Mouse (Mus musculus): Measurements from ENCODE around the gene Rarg.

Rarg gene

DNA sequence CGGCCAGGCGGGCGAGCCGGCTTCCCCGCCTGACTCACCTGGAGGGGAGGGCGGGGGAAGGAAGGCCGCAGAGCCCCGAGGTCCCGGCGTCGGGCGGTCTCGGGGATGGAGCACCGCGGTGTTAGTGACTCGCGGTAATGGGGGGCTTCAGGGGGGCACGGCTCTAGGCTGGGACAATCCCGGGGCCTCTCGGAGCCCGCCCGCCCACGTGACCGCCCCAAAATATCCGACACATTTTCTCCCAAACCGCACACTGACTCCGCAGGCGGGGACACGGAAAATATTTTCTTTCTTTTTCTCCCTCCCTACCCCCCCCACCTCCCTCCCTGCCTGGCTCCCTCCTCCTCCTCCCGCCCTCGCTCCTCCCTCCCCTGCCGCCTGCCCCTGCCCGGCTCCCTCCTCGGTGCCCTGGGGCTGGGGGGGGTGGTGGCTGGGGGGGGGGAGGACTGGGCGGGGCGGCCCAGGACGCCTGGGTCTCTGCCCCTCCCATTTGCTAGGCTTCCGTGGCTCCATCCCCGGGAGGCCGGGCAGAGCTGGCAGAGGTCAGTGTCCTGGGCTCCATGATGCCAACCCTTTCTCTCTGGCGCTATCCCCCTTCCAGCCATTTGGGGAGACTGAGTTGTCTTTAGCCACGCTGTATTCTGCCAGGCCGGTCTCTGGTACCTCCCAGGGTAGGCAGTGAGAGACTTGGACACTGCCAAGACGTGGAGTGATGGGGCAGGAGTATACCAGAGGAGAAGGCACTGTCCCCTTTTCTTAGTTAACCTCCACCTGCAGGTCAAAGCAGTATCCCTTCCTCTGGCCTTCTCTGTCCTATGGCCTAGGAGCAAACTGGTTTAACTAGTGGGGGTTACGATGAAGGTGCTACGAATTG is at the start of gene Rarg:
Gene Rarg, minus strand, starts transcription at position 316 of the 874 bp plus-strand sequence.
- peak; percentile 66 for DNase-seq

DNA sequence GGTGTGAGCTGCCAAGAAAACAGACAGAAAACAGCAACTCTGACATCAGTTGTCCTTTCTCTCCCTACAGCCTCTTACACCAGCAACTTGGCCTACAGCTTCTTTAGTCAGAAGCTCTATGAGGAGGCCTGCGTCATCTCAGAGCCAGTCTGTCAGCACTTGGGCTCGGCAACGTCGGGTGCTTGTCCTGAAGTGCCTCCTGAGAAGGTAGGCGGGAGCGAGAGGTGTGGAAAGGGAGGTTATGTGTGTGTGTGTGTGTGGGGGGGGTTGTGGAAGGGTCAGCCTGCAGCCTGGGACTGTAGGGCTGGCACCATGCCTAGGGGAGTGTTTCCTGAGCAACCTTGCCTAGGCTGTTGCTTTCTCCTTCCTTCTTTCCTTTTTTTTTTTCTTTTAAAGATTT is 45.2 kb upstream of the Rarg start:
- no peak for DNase-seq

DNA sequence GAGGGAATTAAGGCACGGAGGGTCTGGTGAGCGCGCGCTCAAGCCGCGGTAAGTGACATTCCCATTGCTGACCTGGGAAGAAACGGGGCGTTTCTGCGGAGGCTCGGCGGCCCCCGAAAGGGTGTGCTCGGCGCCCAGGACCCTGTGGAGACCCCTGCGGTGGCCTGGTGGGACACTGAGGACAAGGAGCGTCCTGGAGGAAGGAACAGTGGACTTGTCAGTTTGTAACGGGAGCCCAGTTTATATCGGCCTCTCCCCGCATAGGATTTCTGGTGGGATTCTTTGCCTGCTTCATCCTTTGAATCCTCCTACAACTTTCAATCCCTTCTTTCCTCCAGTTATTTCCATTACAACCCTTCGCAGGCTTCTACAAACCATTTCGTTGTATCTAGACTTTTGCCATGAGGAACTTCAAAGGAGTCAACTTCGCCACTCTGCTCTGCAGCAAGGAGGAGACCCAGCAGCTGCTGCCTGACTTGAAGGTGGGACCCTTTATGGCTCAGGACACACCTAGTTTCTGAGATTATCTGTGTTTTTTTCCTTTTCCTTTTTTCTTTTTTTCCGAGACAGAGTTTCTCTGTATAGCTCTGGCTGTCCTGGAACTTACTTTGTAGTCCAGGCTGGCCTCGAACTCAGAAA is 39.2 kb upstream of the Rarg start:
- DNase-seq, result no peak

DNA sequence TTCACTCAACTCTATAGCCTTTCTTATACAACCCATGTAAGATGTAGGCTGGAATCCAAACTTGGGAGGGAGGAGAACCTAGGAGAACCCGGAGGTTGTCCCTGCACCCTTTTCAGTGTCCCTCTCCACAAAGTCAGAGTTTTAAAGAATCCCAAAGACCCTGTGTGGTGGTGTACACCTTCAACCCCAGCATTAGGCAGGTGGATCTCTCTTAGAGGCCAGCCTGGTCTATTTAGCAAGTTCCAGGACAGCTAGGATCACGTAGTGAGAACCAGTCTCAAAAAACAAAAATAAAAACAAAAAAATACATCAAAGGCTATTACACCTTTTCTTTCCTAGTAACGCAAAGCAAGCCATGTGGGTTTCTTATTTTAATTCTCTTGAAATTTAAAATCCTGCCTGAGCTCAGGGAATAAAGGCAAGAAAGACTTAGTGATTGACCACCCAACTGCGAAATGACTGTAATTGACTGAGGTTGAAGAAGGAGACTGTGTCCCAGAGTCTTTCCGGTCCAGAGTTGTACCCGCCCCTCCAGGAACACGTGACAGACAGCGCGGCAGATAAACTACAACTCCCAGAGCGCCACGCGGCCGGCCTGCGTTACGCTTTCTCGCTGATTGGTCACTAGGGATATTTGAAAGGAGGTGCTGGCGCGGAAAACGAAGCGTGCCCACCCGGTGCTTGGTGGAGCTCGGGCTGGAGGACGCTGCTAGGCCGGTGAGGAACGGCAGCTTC is 38.5 kb upstream of the Rarg start, which contains the start of gene Espl1:
Gene Espl1, plus strand, starts transcription at position 634 of the 735 bp plus-strand sequence.
- DNase-seq, result peak; percentile 97

DNA sequence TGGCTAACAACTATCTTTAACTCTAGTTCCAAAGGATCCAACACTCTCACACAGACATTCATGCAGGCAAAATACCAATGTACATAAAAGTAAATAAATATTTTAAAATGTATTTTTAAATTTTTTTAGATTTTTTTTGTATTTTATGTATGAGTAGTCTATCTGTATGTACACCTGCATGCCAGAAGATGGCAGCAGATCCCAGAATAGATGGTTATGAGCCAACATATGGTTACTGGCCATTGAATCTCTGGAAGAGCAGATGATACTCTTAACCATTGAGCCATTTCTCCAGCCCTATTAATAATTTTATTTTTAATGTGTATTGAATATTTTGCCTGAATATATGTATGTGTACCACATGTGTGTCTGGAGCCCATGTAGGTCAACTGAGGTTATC is 30.1 kb upstream of the Rarg start:
- DNase-seq, result peak; percentile 64

DNA sequence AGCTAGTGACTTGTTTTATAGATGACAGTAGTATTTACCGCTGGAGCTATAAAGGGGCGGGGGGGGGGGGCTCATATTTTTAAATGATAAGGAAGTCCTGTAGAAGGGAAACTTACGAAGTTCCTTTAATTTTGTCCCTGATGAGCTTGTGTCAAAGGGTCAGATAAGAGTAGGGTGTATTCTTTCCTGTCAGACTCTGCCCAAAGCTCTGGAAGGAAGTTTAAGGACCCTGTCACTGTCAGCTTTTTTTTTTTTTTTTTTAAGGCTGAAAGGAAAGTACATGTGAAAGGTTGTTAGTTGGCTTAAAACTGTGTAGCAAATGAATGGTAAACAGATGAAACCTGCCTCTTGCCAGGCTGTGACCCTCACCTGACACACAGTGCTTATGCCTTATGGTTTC is 26.3 kb upstream of the Rarg start:
- no peak for DNase-seq

DNA sequence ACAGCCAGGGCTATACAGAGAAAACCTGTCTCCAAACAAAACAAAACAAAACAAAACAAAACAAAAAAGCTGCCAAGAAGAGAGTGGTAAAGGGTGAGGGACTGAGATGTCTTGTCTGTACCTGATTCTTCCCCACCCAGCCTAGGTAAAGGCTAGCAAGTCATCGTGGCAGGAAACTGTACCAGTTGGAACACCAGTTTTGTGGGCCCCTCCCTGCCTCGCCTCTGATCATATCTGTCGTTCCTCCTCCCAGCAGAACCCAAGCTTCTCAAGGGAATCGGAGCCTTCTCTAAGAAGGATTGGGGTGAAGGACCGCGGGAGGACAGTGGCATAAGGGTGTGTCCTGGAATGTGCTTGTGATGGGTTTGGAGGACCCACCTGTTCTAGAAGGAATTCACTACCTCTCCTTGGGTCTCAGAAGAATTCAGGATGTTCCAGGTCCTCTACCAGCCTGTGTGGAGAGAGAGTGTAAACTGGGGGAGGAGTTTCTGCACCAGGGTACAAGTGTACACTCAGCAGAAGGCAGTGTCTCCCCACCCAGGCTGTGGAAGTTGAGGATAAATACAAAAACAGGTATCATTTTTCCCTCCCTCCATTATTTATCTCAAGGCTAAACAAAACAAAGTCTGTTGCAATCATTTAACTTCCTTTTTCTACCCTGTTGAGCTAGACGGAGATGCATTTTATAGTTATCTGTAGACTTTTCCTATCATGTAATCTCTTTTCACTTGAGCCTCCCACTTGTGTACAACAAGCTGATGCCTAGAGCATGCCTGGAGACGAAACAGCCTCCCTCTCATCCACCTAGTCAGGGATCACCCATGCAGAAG is 25.4 kb upstream of the Rarg start:
- DNase-seq, result no peak

DNA sequence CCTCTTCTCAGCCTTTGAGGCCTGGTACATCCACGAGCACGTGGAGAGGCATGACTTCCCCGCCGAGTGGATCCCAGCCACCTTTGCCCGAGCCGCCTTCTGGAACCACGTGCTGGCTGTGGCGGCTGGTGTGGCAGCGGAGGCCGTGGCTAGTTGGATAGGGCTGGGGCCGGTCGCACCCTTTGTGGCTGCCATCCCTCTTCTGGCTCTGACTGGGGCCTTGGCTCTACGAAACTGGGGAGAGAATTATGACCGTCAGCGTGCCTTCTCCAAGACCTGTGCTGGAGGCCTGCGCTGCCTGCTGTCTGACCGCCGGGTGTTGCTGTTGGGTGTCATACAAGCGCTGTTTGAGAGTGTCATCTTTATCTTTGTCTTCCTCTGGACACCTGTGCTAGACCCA is 23.3 kb upstream of the Rarg start:
- DNase-seq, result no peak

DNA sequence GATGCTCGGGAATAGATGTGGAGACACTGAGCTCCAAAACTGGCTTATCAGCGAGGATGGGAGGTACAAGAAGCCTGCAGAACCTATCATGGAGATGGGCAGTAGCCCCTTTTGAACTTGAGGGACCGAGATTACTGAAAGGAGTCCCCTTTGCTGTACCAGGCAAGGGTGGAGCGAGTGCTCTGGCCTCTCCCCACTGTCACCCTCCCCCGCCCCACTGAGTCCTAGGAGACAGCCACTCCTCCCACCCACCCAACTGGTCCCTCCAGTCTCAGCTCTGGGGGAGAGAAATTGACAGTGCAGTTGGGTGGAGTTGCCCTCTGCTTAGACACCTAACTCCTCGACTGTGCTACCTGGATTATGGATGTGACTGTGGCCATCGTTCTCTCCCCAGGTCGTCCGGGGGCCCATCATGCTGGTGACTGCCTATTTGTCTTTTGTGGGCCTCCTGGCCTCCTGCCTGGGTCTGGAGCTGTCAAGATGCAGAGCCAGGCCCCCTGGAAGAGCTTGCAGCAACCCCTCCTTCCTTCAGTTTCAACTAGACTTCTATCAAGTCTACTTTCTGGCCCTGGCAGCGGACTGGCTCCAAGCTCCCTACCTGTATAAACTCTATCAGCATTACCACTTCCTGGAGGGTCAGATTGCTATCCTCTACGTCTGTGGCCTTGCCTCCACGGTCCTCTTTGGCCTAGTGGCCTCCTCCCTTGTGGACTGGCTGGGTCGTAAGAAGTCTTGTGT is 22.6 kb upstream of the Rarg start:
- DNase-seq, result no peak

DNA sequence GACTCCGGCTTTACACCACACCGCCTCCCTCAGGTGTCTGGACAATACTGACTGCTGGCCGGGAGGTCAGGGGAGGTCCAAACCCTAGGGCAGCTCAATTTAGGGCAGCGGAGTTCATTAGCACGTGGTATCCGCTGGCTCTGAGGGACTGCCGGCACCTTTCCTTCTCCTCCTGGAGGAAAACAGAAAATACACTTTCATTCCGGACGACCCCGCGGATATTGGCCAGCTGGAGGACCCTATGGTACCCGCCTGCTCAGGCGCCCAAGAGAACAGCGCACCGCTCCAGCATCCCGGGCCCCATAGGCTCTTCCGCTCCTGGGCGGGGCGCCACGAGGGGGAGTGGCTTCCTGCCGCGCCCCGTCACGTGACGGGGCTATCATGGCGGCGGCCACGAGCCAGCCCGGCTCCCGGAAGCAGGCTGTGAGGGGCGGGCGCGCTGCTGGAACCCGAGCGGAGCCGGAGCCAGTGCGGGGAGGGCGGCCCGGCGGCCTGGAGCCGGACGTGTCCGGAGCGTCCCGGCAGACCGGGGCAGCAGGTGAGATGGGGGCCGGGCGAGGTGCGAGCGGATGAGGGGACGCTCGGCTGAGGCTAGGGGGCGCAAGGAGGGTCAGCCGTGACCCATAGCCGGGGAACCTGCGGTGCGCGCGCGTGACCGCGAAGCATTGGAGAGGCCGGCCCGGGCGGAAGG is 21.9 kb upstream of the Rarg start, which contains the start of gene Mfsd5:
Gene Mfsd5, plus strand, starts transcription at position 363 of the 691 bp plus-strand sequence.
- peak; percentile 96 for DNase-seq

DNA sequence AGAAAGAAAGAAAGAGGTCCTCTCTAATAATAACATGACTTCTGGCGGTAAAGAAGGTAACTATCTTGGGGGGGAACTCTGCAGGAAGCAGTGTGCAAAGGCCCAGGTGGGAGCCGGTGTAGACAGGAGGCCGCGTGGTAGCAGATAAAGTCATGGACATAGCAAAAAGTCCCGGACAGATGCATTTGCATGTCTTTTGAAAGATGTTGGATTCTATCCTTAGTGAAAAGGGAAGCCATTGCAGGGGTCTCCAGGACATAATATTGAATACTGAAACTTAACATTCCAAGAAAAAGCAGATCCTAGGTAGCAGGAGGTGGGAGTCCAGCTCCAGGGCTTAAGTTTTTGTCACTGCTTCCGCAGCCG is 21.4 kb upstream of the Rarg start:
- DNase-seq, result no peak

DNA sequence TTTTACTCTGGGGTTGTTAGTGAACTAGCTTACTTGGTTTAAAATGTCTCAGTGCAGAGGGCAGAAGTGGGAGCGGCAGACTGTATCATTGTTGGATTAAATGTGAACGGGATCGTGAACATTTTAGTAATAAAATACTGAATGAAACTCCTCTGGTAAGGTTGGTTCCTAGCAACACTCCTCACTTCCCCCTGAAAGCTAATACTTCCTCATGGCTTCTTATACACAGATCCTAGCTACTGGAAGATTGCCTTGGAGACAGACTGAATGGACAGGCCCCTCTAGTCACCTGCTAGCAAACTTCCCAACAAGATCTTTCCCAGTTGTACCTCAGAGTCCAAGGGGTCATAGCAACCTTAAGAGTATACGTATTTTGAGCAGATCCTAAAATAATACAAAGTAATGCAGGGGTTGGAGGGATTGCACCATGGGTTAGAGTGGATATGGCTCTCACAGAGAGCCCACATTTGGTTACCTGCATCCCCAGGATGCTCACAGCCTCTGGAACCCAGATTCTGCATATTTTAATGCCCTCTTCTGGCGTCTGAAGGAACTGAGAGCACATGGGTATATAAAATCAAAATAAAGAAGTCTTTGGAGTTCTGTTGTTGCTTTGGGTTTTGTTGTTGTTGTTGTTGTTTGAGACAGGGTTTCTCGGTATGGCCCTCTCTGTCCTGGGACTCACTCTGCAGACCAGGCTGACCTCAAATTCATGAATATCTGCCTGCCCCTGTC is 16.8 kb upstream of the Rarg start:
- no peak for DNase-seq

DNA sequence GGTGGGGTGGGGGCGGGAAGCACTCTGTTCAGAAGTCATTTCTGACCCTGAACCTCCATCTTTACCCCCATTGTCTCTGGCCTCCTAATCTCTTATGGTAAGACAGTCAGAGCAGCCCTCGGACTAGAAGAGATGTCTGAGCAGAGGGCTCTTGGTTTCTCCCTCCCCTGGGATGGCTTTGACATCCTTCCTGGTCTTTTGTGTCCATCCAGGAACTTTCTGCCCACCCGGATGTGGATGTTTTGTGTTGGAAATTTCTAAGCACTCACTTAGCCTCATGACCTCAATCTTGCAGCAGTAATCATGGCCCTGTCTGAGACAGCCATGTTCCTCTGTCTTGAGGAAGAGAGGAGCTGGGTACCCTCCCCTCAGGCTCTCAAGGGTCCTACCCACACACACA is 14.1 kb upstream of the Rarg start:
- DNase-seq, result peak; percentile 20

DNA sequence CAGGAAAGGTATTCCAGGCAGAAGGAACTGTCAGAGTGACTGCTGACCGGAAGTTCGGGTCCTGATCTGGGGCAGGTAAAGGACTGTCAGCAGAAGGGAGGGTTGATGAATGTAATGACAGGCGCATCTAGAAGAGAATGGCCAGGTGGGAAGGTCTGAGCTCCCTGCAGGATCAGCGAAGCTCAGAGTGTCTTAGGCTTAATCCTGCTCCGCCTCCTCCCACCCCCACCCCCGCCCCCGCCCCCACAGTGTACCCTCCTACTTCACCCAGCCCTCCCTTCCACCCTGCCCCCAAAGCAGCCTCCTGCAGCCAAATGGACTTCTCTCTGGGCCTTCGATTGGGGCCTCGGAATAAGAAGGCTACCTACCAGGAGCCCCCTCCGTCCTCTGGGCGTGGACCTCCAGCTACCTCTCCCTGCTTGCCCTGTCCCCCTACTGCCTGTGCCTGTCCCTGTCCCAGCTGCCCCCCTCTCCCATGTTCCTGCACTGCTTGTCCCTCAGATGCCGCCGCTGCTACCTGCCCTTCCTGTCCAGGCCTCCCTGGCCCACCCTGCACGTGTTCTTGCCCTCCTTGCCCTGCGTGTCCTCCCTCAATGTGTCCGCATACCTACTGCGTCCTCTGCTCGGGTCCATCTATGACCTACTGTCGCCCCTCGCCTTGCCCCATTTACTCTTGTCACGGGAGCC is 13.1 kb upstream of the Rarg start, which contains the start of gene Gm9918:
Gene Gm9918, plus strand, starts transcription at position 290 of the 687 bp plus-strand sequence.
- DNase-seq, result peak; percentile 21

DNA sequence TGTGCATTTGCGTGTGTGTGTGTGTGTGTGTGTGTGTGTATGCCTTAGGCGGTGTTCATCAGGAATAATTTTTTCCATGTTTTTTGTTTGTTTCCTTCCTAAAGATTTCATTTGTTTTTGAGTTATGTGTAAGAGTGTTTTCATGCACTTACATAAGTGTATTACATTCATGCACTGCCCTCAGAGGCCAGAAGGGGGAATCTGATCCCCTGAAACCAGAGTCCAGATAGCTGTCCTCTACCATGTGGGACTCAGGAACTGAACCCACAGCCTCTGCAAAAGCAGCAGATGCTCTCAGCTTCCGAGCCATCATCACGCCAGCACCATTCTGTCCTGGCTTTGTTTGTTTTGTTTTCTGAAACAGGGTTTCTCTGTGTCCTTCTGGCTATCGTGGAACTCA is 8.2 kb upstream of the Rarg start:
- DNase-seq, result no peak

DNA sequence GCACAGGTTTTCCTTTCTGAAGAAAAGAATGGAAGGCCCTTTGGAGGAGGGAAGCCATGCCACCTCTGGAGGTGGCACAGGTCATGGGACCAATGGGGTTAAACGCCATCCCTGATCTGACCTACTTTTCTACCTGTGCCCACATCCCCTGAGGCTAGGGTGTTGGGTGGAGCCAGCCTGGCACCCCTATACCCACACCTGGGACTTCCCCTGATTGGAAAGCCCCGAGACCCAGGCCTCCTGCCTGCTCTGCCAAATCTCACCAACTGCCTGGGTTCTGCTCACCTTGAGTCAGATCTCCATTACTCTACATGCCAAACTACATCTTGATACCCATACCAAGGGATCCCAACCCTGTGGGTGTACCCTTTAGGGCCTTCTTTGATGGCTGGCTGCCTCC is 5.7 kb upstream of the Rarg start:
- DNase-seq, result no peak

DNA sequence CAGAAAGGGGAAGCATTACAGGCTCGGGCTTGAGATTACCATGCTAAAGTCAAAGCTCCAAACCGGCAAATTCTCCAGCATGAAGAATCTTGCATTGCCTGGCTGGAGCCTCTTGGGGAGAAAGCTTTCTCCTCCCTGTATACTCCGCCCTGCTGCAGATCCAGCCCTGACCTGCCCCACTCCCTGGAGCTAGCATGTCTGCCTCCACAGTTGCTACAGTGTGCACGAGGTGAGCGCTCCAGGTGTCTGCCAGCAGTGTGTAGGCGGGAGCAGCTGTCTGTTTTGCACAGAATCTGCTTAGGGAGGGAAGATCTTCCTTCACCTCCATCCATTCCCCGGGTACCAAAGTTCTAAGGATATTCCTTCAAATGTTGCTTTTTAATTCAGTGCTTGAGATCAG is 5.3 kb upstream of the Rarg start:
- DNase-seq, result no peak

DNA sequence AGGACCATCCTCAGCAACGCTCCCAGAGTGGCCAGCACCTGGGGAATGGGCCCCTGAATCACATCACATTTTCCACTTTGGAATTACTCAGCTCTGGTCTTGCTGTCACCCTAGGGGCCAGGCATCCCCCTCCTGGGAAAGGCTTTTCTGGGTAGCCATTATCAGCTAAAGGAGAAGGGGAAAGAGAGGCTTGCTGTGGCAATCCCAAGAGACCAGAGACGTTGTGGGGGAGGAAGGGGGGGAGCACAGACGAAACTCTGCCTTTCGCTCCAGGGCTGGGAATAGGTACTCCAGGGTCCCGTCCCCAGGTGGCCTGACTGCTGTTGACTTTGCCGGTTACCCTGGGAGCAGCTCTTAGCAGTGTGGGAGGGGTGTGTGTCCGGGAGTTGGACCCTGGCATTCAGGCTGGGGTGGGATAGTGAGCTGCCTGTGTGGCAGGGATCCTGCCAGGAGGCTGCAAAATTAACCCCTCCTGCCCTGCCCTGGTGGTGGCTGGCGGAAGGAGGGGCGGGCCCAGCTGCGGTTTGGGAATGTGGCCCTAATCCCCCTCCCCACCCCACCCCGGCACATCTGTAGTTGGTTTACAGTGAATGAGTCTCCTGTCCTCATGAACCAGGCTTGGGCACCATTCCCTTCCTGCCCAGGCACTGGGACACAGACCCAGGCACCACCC is 1.4 kb upstream of the Rarg start:
- DNase-seq, result peak; percentile 52

DNA sequence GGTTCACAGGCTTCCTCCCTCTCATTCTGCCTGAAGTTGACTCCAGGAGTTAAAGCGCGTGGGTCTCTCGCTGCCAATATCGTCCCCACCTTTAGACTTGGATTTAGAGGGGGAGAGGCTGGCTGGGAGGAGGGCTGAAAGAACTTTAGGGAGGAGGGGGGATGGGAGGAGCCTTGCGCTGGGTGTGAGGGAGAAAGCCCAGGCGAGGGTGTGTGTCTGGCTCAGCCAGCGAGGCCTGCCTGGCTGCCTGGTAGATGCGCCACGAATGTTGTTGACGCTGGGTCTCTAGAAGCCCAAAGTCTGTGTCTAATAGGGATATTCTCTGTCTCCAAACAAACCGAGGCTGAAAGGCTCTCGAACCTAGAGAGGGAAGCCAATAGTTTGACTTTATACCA is 756 bp upstream of the Rarg start:
- DNase-seq, result peak; percentile 78

All from embryo, embryonic 11 days (tissue).